Mouse (Mus musculus) T-helper 2 cell (primary cell): ENCODE measurements at regions not wholly inside any gene's neighbourhood (a gene's known extent, or its start where the extent isn't known, plus 50 kb on each side); places are given as distances from the start of the nearest gene placed in this dataset.

Experiments used
- in situ Hi-C: fragments of 300-600 bp; cut with MboI, MseI; formaldehyde crosslinking; loops from one replicate; pipeline ENCODE4 v1.15.1; 2025; ENCODE audit warnings: high pct_unique_total_duplicates

- in situ Hi-C loops, result no loop called here
Measured at GRCm38 (mm10) chr12:106722010-106722362, 712.0 kb downstream of the Vrk1 start.

- in situ Hi-C loops, result no loop called here
Measured at GRCm38 (mm10) chr12:106722761-106723160, 712.7 kb downstream of the Vrk1 start.

DNA sequence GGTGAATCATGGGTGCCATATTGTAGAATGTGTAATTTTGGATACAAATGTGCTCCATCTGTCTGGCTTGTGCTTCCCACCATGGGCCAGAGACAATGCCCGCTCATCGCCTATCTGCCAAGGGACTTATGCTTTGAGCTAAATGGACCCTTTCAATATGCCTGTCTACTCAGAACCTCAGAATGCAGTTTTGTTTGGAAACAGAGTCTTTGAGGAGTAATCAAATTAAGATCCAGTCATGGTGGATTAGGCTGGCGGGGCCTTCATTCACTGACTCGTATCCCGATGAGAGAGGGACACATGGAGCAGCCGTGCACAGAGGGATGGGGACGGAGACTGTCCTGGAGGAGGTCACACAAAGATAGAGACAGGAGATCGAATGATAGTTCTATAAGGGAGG is 716.9 kb downstream of the Vrk1 start:
- in situ Hi-C loops, result no loop called here

- in situ Hi-C loops, result no loop called here
Measured at GRCm38 (mm10) chr12:106727486-106727885, 717.5 kb downstream of the Vrk1 start.

DNA sequence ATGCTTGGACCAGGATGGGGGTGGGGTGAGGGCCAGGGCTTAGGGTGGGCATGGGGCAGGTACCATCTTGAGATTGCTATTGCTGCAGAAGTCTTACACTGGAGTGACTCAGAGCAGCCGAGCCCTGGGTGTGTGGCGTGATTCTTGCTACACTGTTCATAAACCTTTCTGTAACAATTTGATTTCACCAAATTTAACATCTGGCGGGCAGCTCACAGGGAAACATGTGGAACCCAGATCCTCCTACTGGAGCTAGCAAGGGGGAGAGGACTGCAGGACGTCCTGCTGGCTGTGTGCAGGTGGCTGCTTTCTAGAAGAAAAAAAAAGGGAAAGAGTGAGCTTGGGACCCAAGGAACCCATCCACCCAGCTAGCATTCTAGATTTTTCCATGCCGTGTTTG is 719.7 kb downstream of the Vrk1 start:
- in situ Hi-C loops, result no loop called here

GRCm38 (mm10) chr12:106732108-106732857 is 722.3 kb downstream of the Vrk1 start:
- in situ Hi-C loops, result no loop called here

- in situ Hi-C loops, result no loop called here
Measured at GRCm38 (mm10) chr12:106748765-106749164, 738.7 kb downstream of the Vrk1 start.

DNA sequence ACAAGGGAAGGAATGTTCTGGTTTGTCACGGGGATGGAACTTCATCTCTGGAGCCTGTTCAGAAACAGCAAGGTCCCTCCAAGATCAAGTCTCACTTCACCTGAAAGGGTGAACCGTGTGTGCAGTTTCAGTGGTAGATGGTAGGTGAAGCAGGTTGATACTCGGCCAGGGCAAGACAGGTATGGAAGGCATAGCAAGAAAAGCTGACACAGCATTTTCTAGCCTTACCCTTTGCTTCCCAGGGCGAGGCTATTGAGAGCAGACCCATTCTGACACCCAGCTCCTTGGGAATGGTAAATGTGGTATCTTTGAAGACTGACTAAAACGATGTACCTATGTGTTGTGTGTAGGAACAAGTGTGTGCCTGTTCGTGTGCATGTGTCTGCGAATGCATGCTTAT is 724.9 kb upstream of the 3110018I06Rik start:
- in situ Hi-C loops, result no loop called here

DNA sequence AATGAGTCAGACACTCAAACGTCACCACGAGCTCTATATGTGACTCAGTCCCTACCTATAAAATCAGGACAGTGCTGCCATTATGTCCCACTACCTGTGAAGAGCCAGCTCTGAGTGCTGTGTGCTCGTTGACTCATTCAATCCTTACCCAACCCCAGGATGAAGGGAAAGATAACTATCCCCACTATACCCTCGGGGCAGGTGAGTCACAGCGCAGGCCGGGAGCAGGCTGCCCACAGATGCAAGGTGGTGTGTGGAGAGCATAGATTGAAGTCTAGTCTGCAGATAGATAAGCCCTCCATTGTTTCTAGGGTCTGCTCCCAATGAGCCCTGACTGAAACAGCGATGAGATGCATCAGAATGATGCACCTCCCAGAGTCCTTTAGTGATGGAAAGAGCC is 723.9 kb upstream of the 3110018I06Rik start:
- in situ Hi-C loops, result no loop called here

- in situ Hi-C loops, result no loop called here
Measured at GRCm38 (mm10) chr12:106773536-106773935, 714.9 kb upstream of the 3110018I06Rik start.

GRCm38 (mm10) chr12:106796596-106796995 is 691.8 kb upstream of the 3110018I06Rik start:
- in situ Hi-C loops, result no loop called here

DNA sequence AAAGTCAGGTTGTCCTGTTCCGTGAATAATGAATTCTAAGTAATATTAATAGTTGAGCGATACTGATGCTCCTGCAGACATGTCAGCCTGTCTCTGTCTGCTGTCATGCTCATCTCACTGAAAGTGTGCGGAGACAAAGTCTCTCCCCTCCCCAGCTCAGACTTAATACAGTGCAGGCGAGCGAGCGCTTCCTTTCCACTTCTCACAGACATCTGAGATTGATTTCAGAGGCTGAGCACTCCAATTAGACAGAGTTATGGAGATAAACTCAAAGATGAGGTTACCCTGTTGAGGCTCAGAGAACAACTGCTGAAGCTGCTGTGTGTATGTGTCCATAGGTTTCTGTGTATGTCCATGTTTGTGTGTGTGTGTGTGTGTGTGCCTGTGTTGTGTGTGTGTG is 668.7 kb upstream of the 3110018I06Rik start:
- in situ Hi-C loops, result no loop called here

GRCm38 (mm10) chr12:106822311-106822710 is 666.1 kb upstream of the 3110018I06Rik start:
- in situ Hi-C loops, result no loop called here

GRCm38 (mm10) chr12:106828542-106828941 is 659.9 kb upstream of the 3110018I06Rik start:
- in situ Hi-C loops, result no loop called here

GRCm38 (mm10) chr12:106829323-106829722 is 659.1 kb upstream of the 3110018I06Rik start:
- in situ Hi-C loops, result no loop called here

- in situ Hi-C loops, result no loop called here
Measured at GRCm38 (mm10) chr12:106835241-106835640, 653.2 kb upstream of the 3110018I06Rik start.

DNA sequence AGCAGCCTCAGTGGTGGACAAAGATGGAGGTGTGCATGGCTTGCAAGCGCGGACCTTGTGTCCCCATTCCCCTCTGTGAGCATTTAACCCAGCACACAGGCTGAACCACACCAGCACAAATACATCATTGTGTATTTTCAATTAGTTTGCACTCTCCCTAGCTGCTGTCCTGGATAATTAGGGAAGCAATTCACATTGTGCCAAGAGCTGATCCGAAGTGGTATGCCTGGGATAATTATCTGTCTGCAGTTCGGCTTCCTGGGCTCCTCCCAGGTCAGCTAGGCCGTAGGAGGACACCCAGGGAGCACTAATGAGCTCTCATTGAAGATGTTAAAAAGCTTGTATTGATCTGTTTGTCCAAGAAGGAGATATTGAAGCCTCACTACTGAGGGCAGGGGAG is 648.8 kb upstream of the 3110018I06Rik start:
- in situ Hi-C loops, result no loop called here

GRCm38 (mm10) chr12:106840150-106840651 is 648.2 kb upstream of the 3110018I06Rik start:
- in situ Hi-C loops, result no loop called here

DNA sequence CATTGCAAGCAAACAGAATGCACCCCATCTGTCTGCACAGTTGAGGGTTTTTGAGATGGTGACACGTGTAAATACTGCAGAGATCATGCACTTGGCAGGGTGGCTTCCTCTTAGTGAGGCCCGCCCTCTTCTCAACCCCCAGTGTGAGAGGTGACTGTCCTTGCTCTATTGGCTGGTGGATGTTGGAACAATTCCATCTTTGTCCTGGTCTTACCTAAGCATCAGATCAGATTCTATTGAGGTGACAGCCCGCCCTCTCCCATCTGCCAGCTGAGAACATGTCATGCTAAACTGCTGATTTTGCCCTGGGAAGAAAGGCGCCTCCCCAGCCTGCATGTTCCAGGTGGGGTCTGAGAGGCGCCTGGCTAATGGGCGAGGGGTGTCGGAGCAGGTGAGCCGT is 646.4 kb upstream of the 3110018I06Rik start:
- in situ Hi-C loops, result no loop called here

DNA sequence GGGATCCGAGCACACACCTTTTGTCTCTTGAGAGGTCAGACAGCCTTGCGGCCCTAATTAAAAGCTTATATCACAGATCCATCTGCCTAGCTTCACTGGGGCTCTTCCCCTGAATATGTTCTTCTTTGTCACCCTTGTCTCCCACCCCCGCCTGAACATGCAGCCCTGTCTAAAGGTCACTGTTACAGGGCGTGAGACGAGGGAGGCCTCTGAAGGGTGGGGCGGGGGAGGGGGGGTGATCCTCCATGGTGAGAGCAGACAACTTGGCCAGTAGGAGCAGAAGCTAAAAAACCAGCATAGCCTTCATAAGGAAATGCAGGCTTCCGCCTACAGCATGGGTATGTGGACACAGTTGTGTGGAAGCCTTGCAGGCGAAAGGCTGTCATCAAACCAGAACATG is 646.0 kb upstream of the 3110018I06Rik start:
- in situ Hi-C loops, result no loop called here

DNA sequence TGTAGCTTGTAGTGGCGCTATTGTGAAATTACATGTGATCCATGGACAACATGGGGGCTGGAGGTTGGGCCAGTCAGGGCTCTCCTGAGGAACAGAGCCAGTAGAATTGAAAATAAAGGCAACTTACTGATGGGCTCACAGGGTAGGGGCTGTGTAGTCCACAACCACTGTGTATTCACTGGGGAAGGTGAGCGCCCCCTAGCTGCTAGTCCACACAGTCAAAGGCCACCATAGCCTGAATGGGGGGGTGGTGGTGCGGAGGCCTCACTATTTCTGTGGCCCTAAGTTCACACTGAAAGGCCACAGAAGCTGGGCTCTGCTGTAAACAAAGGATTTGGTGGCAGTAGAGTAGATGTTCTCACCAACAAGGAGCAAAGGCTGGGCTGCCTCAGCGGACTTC is 636.8 kb upstream of the 3110018I06Rik start:
- in situ Hi-C loops, result loop anchor here (10.0 kb wide), 1 partner anchor 227 kb away; no protein-coding TSS in a partner anchor

- in situ Hi-C loops, result loop anchor here (10.0 kb wide), 1 partner anchor 228 kb away; no protein-coding TSS in a partner anchor
Measured at GRCm38 (mm10) chr12:106852736-106853135, 635.7 kb upstream of the 3110018I06Rik start.

- in situ Hi-C loops, result loop anchor here (10.0 kb wide), 1 partner anchor 229 kb away; no protein-coding TSS in a partner anchor
Measured at GRCm38 (mm10) chr12:106853711-106854240, 634.7 kb upstream of the 3110018I06Rik start.
